Mouse (Mus musculus): ENCODE data around the gene Slc9c1. TPM values are rescaled to one million over a fixed set of nuclear protein-coding genes. Genes with fewer than 3 reads are reported as not detected.
A peak's percentile ranks its signal among the peaks of the same experiment; 100 is the strongest.
"Not testable (repeated sequence)": the region's sequence is repeated elsewhere in the genome, so short reads cannot be mapped to it uniquely, and the experiment has no call there.

Slc9c1 gene
- not detected for total RNA-seq (2021)

DNA sequence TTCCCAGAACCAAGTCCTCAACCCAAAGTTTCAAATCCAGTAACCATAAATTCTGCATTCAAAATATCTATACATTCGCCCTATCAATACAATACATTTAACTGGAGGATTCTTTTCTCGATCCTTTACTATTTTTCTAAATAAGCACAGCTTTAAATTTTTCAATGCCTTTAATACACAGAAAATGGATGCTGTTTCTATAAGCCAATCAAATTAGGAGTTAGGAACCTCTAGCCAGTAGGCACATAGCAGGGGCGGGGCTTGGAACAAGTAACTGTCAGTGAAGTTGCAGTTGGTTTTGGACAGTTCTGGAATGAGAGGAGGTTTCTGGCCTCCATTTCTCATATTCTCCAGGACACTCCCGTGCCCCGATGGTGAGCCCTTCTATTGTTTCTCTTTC, at the start of gene Slc9c1:
Gene Slc9c1, plus strand, starts transcription at position 301 of the 400 bp plus-strand sequence.
- DNase-seq (ENCODE audit: extremely low spot score in 1 of 2, low spot score in 2 of 2): no peak
- intact Hi-C loops (cut with DNase I): no loop called here

DNA sequence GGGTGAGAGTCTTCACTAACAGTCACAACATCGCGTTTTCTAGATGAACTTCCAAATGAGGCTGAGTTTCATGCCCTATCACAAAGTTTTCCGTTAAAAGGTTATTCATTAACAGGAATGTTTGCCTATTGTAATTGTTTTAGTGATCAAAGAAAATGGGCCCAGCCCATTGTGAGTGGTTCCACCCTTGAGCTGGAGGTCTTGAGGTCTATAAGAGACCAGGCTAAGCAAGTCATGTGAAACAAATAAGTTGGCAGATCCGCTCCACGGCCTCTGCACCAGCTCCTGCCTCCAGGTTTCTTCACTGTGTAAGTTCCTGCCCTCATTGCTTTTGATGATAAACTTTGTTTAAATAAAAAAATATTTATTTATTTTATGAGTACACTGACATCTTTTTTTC, 42.2 kb upstream of the Slc9c1 start, which contains the start of gene Gm609:
Gene Gm609, minus strand, starts transcription at position 43 of the 400 bp plus-strand sequence.
- intact Hi-C loops (cut with DNase I): no loop called here
- no peak for DNase-seq (ENCODE audit: extremely low spot score in 1 of 2, low spot score in 2 of 2)

DNA sequence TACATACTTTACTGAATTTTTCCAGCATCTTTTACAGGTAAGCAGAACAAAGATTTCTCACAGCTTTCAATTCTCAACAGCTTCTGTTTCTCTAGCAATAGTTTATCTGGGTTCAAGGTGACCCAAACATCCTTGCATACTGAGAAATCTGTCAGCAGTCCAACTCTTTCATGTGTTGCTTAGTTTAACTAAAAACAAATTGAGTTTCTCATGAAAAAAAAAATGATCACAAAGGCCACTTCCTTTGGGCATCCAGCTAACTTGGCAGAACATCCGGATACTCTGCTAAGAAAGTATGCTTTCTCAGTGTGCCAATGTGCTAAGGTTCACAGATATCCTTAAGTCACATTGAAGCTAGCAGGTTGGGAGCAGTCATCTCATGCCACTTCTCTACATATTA, 39.8 kb upstream of the Slc9c1 start:
- no peak for DNase-seq (ENCODE audit: extremely low spot score in 1 of 2, low spot score in 2 of 2)
- intact Hi-C loops (cut with DNase I): no loop called here

DNA sequence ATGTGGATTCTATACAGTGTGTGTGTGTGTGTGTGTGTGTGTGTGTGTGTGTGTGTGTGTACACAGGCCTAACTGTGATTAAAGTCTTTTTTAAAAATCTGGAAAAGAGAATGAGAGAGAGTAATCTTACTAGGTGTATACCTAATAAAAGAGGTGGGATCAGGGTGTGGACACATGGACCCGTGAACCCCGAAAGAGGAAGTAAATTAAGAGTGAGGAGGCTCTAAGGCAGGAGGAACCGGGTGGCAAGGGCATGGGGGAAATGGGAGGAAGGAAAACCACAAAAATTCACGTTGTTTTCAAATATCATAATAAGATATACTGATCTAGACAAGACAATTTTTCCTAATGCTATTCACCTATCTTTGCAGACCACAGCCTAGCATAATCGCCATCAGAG, 9.6 kb upstream of the Slc9c1 start:
- DNase-seq (ENCODE audit: extremely low spot score in 1 of 2, low spot score in 2 of 2): no peak
- intact Hi-C loops (cut with DNase I): no loop called here

DNA sequence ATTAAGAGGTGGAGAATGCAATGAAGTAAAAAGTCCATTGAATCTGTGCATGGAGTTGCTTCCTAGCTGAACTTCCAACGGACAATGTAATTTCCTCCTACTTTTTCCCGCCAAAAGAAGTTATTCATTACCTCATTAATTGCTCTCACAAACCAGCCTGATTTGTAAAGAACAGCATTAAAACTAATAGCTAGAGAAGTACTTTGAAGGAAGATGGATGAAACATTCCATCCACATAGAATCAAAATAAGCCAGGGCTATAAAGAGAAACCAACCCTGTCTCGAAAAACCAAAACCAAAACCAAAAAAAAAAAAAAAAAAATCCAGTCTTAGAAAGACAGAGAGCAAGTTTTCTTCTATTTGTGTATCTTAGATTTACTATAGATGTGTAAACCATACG, 3.2 kb upstream of the Slc9c1 start, which contains the start of gene Gm17783:
Gene Gm17783, minus strand, starts transcription at position 101 of the 400 bp plus-strand sequence.
- no peak for DNase-seq (ENCODE audit: extremely low spot score in 1 of 2, low spot score in 2 of 2)
- intact Hi-C loops (cut with DNase I): no loop called here

DNA sequence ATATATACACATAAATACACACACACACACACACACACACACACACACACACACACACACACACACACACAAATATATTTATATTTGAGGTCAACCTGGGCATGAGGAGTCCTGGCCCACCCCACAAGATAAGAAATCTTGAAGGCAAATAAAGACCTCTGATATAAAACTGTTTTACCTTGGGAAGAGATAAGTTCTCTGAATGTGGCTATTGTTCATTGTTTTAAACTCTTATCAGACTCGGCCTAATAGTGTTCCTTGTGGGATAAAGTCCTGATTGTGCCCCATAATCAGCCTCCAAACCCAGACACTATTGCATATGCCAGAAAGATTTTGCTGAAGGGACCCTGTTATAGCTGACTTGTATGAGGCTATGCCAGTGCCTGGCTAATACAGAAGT, 3.2 kb downstream of the Slc9c1 start:
- DNase-seq (ENCODE audit: extremely low spot score in 1 of 2, low spot score in 2 of 2); intact Hi-C loops (cut with DNase I): not testable (repeated sequence)

DNA sequence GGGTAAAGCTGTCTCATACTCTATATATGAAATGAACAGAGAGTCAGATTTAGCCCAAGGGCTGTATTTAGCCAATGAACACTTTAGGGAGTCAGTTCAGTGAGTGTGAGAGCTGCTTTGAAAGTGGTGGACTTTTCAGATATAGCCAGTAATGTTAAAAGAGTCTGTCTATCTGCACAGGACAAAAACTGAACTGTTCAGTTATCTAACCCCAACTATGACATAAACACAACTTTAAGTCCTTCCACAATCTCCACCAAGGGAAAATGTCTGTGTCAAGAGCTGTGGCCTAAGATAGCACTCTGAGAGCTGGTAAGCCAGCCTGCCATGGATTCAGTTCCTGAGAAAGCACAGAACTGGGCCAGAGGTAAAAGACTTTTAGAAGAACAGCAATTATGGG, 7.0 kb downstream of the Slc9c1 start:
- intact Hi-C loops (cut with DNase I): no loop called here
- no peak for DNase-seq (ENCODE audit: extremely low spot score in 1 of 2, low spot score in 2 of 2)

DNA sequence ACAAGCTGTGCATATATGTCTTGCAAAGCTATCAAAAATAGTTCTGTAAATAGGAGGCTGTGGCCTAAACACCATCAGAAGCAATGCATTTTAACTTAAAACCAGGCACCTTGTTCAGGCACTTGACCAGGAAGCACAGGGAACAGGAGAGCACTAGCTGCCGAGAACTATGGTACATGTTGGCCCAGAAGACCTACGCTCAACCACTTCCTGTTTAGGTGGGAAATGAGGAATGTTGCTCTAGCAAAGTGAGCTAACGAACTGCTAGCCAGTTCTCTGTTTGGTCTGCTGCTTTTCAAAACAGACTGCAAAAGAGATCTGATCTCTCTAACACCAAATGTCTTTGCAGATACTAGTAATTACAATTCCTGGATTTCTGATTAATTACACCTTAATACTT, 9.2 kb downstream of the Slc9c1 start:
- intact Hi-C loops (cut with DNase I): no loop called here
- DNase-seq (ENCODE audit: extremely low spot score in 1 of 2, low spot score in 2 of 2): no peak

DNA sequence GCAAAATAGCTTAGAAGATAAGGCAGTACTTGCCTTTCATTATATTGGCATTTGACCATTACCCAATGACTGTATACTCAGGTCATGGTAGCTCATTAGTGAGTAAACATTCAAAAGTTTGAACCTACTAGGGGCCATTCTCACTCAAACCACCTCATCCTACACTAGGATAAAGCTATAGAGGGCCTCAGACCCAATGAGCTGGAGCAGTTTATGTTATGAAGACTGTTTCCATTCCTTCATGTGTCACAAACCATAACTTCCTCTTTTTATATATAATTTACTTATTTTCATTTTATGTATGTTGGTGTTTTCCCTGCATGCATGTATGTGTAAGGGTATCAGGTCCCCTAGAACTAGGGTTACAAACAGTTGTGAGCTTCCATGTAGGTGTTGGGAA, 12.9 kb downstream of the Slc9c1 start:
- intact Hi-C loops (cut with DNase I): no loop called here
- DNase-seq (ENCODE audit: extremely low spot score in 1 of 2, low spot score in 2 of 2): no peak

DNA sequence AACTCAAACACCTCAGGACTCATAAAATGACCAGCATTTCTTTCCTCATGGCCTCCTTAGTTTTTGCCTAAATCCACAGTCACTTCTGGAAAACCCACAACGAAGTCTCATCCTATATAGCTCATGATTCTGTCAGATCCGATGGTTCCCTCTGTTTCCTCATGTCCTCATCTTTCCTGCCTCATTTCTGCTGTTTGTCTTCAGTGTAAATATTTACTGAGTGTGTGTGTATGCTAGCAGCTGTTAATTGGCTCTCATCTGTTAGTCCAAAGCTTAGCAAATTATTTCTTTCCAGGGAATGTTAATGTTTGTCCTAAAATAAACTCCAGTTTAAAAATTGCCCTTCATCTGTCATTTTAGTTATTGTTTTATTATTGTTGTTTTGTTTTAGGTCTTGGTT, 16.5 kb downstream of the Slc9c1 start:
- intact Hi-C loops (cut with DNase I): no loop called here
- no peak for DNase-seq (ENCODE audit: extremely low spot score in 1 of 2, low spot score in 2 of 2)

DNA sequence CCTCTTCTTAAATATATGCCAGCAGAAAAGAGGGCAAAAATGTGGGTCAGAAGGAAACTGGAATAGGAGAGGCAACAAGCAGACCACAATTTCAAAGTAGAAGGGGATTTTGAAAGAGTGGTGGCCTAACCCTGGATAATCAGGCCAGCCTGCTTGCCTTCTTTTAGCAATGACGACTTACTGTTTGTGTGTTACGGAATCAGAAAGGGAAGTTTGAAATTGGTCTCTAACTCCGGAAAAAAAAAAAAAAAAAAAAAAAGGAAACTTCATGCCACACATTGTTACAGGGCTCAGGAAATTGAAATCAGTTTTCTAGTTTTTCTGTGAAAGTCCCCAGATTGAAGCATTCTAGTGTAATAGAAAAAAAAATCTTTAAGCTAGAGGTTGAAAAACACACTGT, 26.6 kb downstream of the Slc9c1 start:
- no peak for DNase-seq (ENCODE audit: extremely low spot score in 1 of 2, low spot score in 2 of 2)
- intact Hi-C loops (cut with DNase I): no loop called here

DNA sequence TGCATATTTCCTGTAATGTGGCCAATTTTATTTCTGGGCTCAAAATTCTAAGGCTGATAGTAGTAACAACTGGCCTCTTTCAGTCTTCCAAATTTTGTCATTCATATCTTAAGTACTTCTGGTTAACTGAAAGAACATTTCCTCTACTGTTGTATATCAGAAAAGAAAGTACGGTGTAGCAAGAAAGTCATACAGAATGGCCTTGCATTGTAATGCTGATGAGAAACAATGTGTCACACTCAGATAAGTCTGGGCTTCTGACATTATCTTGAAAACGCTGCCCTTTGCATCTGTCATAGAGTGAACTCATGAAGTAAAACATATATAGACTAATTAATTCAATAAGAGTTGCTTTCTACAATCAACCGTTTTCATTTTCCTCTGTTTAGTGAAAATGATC, 37.2 kb downstream of the Slc9c1 start:
- intact Hi-C loops (cut with DNase I): no loop called here
- DNase-seq (ENCODE audit: extremely low spot score in 1 of 2, low spot score in 2 of 2): no peak

DNA sequence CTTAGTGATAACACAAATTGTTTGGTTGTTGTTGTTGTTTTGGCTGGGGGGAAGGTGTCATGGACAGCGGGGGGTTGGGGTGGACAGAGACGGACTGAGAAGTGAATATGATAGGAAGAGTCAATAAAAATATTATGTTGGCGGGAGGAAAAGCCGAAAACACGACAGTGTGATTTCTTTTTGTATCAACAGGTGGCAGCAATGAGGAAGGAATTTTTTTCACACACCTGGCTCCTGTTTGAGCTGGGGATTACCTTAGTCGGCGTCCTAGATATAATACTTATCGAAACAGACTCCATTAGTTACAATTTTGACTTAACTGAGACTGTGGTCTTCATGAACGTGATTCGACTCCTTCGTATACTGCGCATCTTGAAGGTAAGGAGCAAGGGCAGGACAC, 44.8 kb downstream of the Slc9c1 start:
- intact Hi-C loops (cut with DNase I): no loop called here
- no peak for DNase-seq (ENCODE audit: extremely low spot score in 1 of 2, low spot score in 2 of 2)

DNA sequence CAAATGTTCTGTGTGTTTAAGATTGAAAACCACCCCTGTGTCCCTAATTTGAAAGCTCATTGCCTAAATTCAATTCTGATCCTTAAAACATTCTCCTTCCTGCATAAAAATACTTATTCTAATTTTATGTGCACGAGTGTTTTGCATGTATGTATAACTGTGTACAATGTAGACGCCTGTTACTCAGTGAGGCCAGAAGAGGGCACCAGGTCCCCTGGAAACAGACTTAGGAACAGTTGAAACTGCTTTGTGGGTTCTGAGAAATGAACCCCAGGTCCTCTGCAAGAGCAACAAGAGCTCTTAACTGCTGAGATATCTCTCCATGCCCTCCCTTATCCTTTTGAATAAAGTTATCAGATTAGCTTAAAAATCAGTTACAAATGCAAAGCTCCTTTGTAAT, 47.4 kb downstream of the Slc9c1 start:
- intact Hi-C loops (cut with DNase I): no loop called here
- no peak for DNase-seq (ENCODE audit: extremely low spot score in 1 of 2, low spot score in 2 of 2)

DNA sequence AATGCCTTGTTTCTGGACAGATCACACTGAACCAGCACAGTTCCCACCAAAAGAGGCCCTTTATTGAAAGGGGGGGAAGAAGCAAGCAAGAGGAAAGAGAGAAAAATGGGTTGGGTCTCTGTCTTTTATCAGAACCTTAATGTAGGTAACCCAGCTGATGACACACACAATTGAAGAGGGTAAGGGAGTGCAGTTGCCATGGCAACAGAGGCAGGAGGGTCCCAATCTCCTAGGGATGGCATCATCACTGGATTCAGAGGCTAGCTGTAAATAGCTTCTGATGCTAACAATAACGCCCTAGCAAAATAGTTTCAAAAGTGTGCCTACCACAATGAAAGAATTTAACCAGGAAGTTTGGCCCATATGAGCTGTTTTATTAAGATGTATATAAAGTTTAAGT, 58.5 kb downstream of the Slc9c1 start:
- intact Hi-C loops (cut with DNase I): no loop called here
- DNase-seq (ENCODE audit: extremely low spot score in 1 of 2, low spot score in 2 of 2): no peak

DNA sequence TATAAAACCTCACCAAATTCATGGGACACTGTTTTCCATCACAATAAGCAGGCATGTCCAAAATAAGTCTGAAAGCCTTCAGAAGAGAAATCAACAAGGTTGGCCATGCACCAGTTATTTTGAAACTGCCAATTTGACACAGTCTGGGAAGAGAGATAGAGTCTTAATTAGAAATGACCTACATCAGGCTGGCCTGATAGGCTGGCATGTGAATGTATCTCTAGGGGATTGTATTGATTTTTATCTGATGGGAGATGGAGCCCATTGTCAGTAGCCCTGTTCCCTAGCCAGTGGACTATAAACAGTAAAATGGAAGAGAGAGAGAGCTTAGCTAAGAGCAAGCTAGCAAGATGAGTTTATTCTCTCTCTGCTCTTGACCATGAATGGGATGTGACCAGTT, 60.4 kb downstream of the Slc9c1 start:
- intact Hi-C loops (cut with DNase I): loop anchor here (5.0 kb wide), 1 partner anchor 188 kb away; the partner anchor contains the start of gene Cd200
- DNase-seq (ENCODE audit: extremely low spot score in 1 of 2, low spot score in 2 of 2): no peak

DNA sequence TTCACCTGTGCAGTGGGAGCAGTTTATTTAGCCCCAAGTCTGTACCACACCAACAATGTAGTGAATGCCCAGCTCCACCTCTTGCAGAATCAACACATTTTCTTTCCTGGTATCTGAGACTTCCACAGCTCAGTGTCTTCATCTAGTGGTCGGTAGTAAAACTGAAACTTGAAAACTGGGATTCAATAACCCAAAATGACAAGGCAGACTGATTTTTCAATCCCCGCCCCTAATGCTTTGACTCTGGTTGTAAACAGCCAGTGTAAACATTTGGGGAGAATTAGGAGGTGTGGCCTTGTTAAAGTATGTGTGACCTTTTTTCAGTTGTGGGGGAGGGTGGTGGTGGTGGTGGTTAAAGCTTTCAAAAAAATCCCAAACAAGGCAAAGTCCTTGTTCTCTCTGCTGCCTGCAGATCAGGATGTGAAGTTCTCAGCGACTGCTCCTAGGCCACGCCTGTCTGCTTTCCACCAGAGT, 73.4 kb downstream of the Slc9c1 start:
- intact Hi-C loops (cut with DNase I): loop anchor here (5.0 kb wide), 1 partner anchor 411 kb away; no protein-coding TSS in a partner anchor
- peak in 1 of 2 experiments; percentile 29 for DNase-seq (ENCODE audit: extremely low spot score in 1 of 2, low spot score in 2 of 2)

DNA sequence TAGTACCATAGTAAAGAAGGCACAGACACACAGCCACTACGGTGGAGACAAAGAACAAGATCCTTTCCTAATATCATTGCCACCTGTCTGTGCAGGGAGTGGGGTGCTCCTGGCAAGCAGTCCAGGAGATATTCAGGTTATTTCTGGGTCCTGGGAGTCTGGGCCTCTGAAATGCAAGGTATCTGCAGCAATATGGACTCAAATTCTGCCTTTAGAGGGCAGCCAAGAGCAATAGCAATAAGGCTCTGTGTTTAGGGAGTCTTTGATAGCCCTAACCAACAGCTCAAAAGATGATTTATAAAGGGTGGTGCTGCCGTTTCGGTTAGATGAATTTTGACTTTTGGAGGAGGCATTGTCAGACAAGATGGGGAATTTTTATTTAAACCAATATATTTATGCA, 74.2 kb downstream of the Slc9c1 start:
- intact Hi-C loops (cut with DNase I): loop anchor here (5.0 kb wide), 1 partner anchor 412 kb away; no protein-coding TSS in a partner anchor
- DNase-seq (ENCODE audit: extremely low spot score in 1 of 2, low spot score in 2 of 2): peak in 1 of 2 experiments; percentile 33

DNA sequence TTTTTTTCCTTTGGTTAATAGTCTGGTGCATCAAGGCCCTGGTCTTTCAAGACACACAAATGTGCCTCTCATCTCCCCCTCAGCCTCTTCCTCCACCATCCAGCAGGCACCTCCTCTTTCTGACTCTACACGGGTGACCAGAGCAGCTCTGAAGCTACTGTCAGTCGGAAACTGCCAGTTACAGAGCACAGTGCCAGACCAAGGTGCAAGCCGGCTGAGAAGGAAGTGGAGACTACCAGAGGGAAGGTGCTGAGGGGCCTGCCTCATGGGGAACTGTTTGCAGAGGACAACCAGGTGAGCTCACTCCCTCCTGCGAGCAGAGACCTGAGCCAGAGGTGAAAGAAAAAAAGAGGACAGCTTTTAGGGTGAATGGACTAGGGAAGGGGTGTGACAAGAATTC, 75.2 kb downstream of the Slc9c1 start, which contains the start of gene Gcsam:
Gene Gcsam, plus strand, starts transcription at position 114 of the 400 bp plus-strand sequence.
- intact Hi-C loops (cut with DNase I): no loop called here
- no peak for DNase-seq (ENCODE audit: extremely low spot score in 1 of 2, low spot score in 2 of 2)

DNA sequence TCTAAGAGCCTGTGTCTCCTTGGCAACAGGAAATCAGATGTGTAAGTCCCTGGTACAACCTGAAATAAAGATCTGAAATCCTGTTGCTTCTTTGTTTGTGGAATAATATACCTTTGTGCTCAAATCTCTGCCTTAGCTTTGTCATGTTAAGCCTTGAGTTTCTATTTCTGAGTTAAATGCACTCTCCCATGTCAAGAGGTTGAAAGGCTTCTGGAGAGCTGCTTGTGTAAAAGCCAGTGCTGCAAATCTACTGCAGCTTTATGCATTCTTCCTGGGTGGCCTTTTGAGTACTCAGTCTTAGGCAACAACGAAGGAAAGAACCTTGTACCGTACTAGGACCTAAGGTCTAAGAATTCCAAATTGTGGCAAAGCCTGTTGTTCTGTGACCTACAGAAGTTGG, 78.1 kb downstream of the Slc9c1 start:
- no peak for DNase-seq (ENCODE audit: extremely low spot score in 1 of 2, low spot score in 2 of 2)
- intact Hi-C loops (cut with DNase I): no loop called here

DNA sequence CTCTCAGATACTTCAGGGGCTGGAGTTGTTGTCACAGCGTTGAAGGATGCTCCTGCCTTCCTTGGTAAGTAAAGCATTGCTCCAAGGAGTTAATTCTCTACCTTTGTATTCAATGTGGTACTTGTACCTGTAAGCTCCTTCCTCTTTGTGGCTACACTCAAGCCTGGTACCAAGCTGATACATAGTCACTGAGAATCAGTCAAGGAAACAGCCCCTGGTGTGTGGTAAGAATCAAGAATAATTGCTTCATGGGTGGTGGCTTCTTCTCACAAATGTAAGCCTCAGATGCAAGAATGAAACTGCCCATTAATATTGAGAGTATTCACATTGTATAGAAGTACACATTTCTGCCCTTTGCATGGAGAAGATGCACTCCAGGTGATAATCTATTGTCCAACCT, 80.8 kb downstream of the Slc9c1 start:
- no peak for DNase-seq (ENCODE audit: extremely low spot score in 1 of 2, low spot score in 2 of 2)
- intact Hi-C loops (cut with DNase I): no loop called here

Data from left cerebral cortex, postnatal 10 days (tissue).